Mouse (Mus musculus) midbrain, embryonic 14.5 days (tissue): ENCODE measurements around the gene Msl3. TPM values are rescaled to one million over a fixed set of nuclear protein-coding genes. Genes with fewer than 3 reads are reported as not detected.

Experiments used
- ATAC-seq: fragments of 200-750 bp; cut with Nextera tagmentation; 2 replicates; pipeline ENCODE4 v1.8.0; 2017; ENCODE audit warnings: moderate number of reproducible peaks, moderate library complexity; ENCODE audit not compliant: low FRiP score, low TSS enrichment
- DNase-seq: peaks from one replicate; pipeline ENCODE4 v3.0.0-alpha.2; 2015
- H3K27ac ChIP-seq: fragments of 300-500 bp; sonication (generic); replicated peaks from 2 replicates; pipeline ENCODE4 v1.5.1; 2014; ENCODE audit warnings: mild to moderate bottlenecking, low read depth, low read length, moderate library complexity
- H3K27me3 ChIP-seq: fragments of 300-500 bp; sonication (generic); 2 replicates; pipeline ENCODE4 v1.6.1; 2014; ENCODE audit warnings: low read length, control low read depth, mixed read lengths; ENCODE audit not compliant: control insufficient read depth, insufficient read depth
- H3K36me3 ChIP-seq: fragments of 300-500 bp; sonication (generic); 2 replicates; pipeline ENCODE4 v1.6.1; 2014; ENCODE audit warnings: low read length, control low read depth; ENCODE audit not compliant: control insufficient read depth, insufficient read depth
- H3K4me1 ChIP-seq: fragments of 300-500 bp; sonication (generic); 2 replicates; pipeline ENCODE4 v1.6.1; 2014; ENCODE audit warnings: mild to moderate bottlenecking, antibody characterized with exemption, low read length, control low read depth; ENCODE audit not compliant: control insufficient read depth, insufficient read depth
- H3K4me2 ChIP-seq: fragments of 300-500 bp; sonication (generic); 2 replicates; pipeline ENCODE4 v1.6.1; 2014; ENCODE audit warnings: mild to moderate bottlenecking, low read length, moderate library complexity
- H3K4me3 ChIP-seq: fragments of 300-500 bp; sonication (generic); replicated peaks from 2 replicates; pipeline ENCODE4 v1.5.1; 2014; ENCODE audit warnings: low read depth, low read length
- H3K9ac ChIP-seq: fragments of 300-500 bp; sonication (generic); replicated peaks from 2 replicates; pipeline ENCODE4 v1.6.1; 2014; ENCODE audit warnings: mild to moderate bottlenecking, low read length, moderate library complexity
- H3K9me3 ChIP-seq: fragments of 300-500 bp; sonication (generic); 2 replicates; pipeline ENCODE4 v1.6.1; 2016; ENCODE audit warnings: low read length, control low read depth, mixed read lengths; ENCODE audit not compliant: control insufficient read depth
- WGBS: fragments of 180-500 bp; shearing (Covaris S2); extraction: QIAGEN DNeasy Blood & Tissue Kit; methylation state at CpG from one replicate; pipeline ENCODE4 v1.1.7; 2014; 5-methylcytosine and 5-hydroxymethylcytosine counted together
- polyA plus RNA-seq: library from polyadenylated mRNA; unstranded; fragments of >200 nt; fragmentation: Nextera tagmentation; extraction: Ambion mirVana; gene quantifications from 2 replicates; pipeline ENCODE4 v1.2.1, GENCODE M21; 2014

Msl3 gene
- polyA plus RNA-seq, 1 experiment from 2014 or later: 20.4 TPM

- no peaks in the 10 kb centered on the region for H3K27me3 ChIP-seq
- no peak overlapping the region for H3K4me2 ChIP-seq
- 89% methylated on average over 3 of the region's 3 CpGs for WGBS
- H3K4me3 ChIP-seq: no peak overlapping the region
- DNase-seq (no peak), ATAC-seq (no peak)
- H3K4me1 ChIP-seq: no peaks in the 10 kb centered on the region
- no peak overlapping the region for H3K9ac ChIP-seq
- H3K27ac ChIP-seq: no peak overlapping the region
- no peaks in the 10 kb centered on the region for H3K9me3 ChIP-seq
- peaks cover 10% of the 10 kb centered on the region; the same call in 1 of the 2 replicates for H3K36me3 ChIP-seq
Measured at GRCm38 (mm10) chrX:168659275-168659674, 14.4 kb downstream of the Msl3 start.

GRCm38 (mm10) chrX:168657795-168658194 is 15.9 kb downstream of the Msl3 start:
- Histone ChIP-seq H3K9ac (no peak overlapping the region), H3K4me1 (no peaks in the 10 kb centered on the region), H3K27ac (no peak overlapping the region), H3K27me3 (no peaks in the 10 kb centered on the region; the same call in 1 of the 2 replicates), H3K36me3 (peaks cover 7% of the 10 kb centered on the region; the same call in 1 of the 2 replicates), H3K4me2 (no peak overlapping the region), H3K4me3 (no peak overlapping the region), H3K9me3 (no peaks in the 10 kb centered on the region)
- WGBS: 92% methylated on average over 1 of the region's 1 CpGs
- DNase-seq (no peak), ATAC-seq (no peak)

- no peaks in the 10 kb centered on the region for H3K4me1 ChIP-seq
- H3K4me2 ChIP-seq: no peak overlapping the region
- H3K9me3 ChIP-seq: no peaks in the 10 kb centered on the region
- H3K36me3 ChIP-seq: 0 out of 2 replicates have a peak, but pooled peaks cover 3% of the 10 kb centered on the region
- WGBS: 64% methylated on average over 2 of the region's 2 CpGs
- H3K4me3 ChIP-seq: no peak overlapping the region
- DNase-seq: no peak
- no peak overlapping the region for H3K9ac ChIP-seq
- H3K27ac ChIP-seq: no peak overlapping the region
- no peaks in the 10 kb centered on the region; the same call in 1 of the 2 replicates for H3K27me3 ChIP-seq
- ATAC-seq: no peak
Measured at GRCm38 (mm10) chrX:168649336-168649735, 24.4 kb downstream of the Msl3 start.

- no peak overlapping the region for H3K4me2 ChIP-seq
- DNase-seq (no peak), ATAC-seq (no peak)
- H3K36me3 ChIP-seq: 0 out of 2 replicates have a peak, but pooled peaks cover 3% of the 10 kb centered on the region
- WGBS: 81% methylated on average over 3 of the region's 3 CpGs
- H3K9ac ChIP-seq: no peak overlapping the region
- no peaks in the 10 kb centered on the region for H3K9me3 ChIP-seq
- no peak overlapping the region for H3K27ac ChIP-seq
- no peaks in the 10 kb centered on the region; the same call in 1 of the 2 replicates for H3K27me3 ChIP-seq
- no peaks in the 10 kb centered on the region for H3K4me1 ChIP-seq
- H3K4me3 ChIP-seq: no peak overlapping the region
Measured at GRCm38 (mm10) chrX:168647746-168648145, 26.0 kb downstream of the Msl3 start.

GRCm38 (mm10) chrX:168643451-168643850 is 30.2 kb downstream of the Msl3 start:
- Histone ChIP-seq H3K4me3 (no peak overlapping the region), H3K9me3 (no peaks in the 10 kb centered on the region), H3K36me3 (no peaks in the 10 kb centered on the region), H3K4me1 (no peaks in the 10 kb centered on the region), H3K9ac (no peak overlapping the region), H3K4me2 (no peak overlapping the region), H3K27me3 (no peaks in the 10 kb centered on the region), H3K27ac (no peak overlapping the region)
- ATAC-seq (no peak), DNase-seq (no peak)
- WGBS: 71% methylated on average over 1 of the region's 1 CpGs

GRCm38 (mm10) chrX:168639556-168640356 is 33.9 kb downstream of the Msl3 start:
- Histone ChIP-seq H3K4me1 (no peaks in the 10 kb centered on the region), H3K9ac (no peak overlapping the region), H3K36me3 (no peaks in the 10 kb centered on the region), H3K4me2 (peak overlapping the region; percentile 47), H3K9me3 (no peaks in the 10 kb centered on the region), H3K27ac (no peak overlapping the region), H3K4me3 (peak overlapping the region; percentile 21), H3K27me3 (no peaks in the 10 kb centered on the region)
- DNase-seq: peak; percentile 65
- 25% methylated on average over 11 of the region's 11 CpGs for WGBS
- ATAC-seq: no peak; the same call in 1 of the 2 replicates

Other genes with a start within 250 kb of the Msl3 start
- gene Frmpd4, start 96.7 kb downstream of the Msl3 start, polyA plus RNA-seq: 1.0 and 1.4 TPM in 2 replicates
- 0.78 and 0.87 TPM in 2 replicates for gene Arhgap6, start 121.2 kb upstream of the Msl3 start, polyA plus RNA-seq